Mouse (Mus musculus): ENCODE data around the gene Tspan18.

DNA sequence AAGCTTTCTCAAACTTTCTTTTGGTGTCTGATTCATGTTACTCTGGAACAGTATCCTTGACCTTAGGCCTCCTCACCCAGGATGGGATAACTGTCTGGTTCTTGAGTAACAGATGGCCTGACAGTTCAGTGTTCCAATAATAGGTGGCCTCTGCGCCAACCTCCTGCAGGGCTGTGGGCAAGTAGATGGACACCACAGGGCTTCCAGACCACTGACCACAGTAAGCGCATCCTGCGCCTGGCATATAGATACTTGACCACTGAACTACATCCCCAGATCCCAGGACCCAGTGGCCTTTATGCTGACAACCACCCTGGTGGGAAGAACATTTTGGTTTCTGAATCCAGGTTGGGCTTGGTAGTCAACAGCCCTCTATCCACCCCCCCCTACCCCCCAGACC lies 114.7 kb downstream of the Tspan18 start:
- no peak for TF ChIP-seq EP300 (IDR thresholded peaks at IDR 0.05; ENCODE audit: insufficient read depth, low read depth, low read length)
- TF ChIP-seq CTCF (IDR thresholded peaks at IDR 0.05), result no peak
- TF ChIP-seq POLR2A (IDR thresholded peaks at IDR 0.05; ENCODE audit: insufficient read depth, low read depth, low read length), result no peak

Measured in heart, adult 2 months (tissue).